Mouse (Mus musculus) spleen, adult 2 months (tissue): ENCODE measurements around the gene Olfr1440.

Experiments used
- CTCF ChIP-seq: fragments of 200-500 bp; IDR thresholded peaks from 2 replicates; pipeline ENCODE4 v1.5.1; 2011; ENCODE audit warnings: mild to moderate bottlenecking, inconsistent platforms; ENCODE audit not compliant: insufficient read depth, insufficient read length, insufficient replicate concordance; ENCODE audit errors: extremely low read depth
- POLR2A ChIP-seq: fragments of 200-500 bp; IDR thresholded peaks from 2 replicates; pipeline ENCODE4 v1.6.1; 2011; ENCODE audit warnings: low read depth, low read length, inconsistent platforms

DNA sequence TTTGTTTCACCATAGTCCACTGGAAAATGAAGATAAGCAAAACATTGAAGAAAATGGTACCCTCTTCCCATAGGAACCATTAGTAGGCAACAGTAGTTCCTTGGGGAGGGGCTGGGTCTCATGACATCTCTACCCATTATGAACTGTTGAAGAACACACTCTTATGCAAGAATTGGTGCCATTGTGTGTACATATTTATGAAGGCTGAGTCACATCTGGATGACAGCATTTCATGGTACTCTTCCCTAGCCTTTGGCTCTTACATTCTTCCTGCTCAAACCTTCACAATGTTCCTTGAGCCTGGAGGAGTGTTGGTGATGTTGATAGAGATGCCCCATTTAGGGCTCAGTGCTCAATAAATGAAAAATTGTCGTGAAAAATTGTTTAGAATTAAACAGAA, 52.5 kb downstream of the Olfr1440 start:
- TF ChIP-seq CTCF: no peak
- no peak for TF ChIP-seq POLR2A
